Mouse (Mus musculus) bone marrow, adult 2 months (tissue): ENCODE measurements around the gene Pi4k2b. TPM values are rescaled to one million over a fixed set of nuclear protein-coding genes. Genes with fewer than 3 reads are reported as not detected.
A peak's percentile ranks its signal among the peaks of the same experiment; 100 is the strongest.
"Not testable (repeated sequence)": the region's sequence is repeated elsewhere in the genome, so short reads cannot be mapped to it uniquely, and the experiment has no call there.

ENCODE experiments used
- H3K27ac ChIP-seq: fragments of 200-500 bp; 2 replicates; pipeline ENCODE4 v1.5.1; 2012; ENCODE audit warnings: low read depth, mild to moderate bottlenecking, control low read depth, inconsistent platforms, low read length; ENCODE audit not compliant: control insufficient read depth, poor library complexity, insufficient read depth
- H3K4me1 ChIP-seq: fragments of 200-500 bp; 2 replicates; pipeline ENCODE4 v1.6.1; 2011; ENCODE audit warnings: low read length; ENCODE audit not compliant: control insufficient read depth, insufficient read depth
- H3K4me3 ChIP-seq: fragments of 200-500 bp; replicated peaks from 2 replicates; pipeline ENCODE3; 2011; ENCODE audit warnings: mild to moderate bottlenecking, low read depth, low read length, control low read depth; ENCODE audit not compliant: control insufficient read depth
- CTCF ChIP-seq: fragments of 200-500 bp; IDR thresholded peaks from 2 replicates; pipeline ENCODE4 v1.5.1; 2011; ENCODE audit warnings: low read length, control low read depth; ENCODE audit not compliant: control insufficient read depth, insufficient read depth
- POLR2A ChIP-seq: fragments of 200-500 bp; IDR thresholded peaks from 2 replicates; pipeline ENCODE4 v1.6.1; 2011; ENCODE audit warnings: low read depth, mild to moderate bottlenecking, control low read depth, low read length, borderline replicate concordance; ENCODE audit not compliant: control insufficient read depth
- WGBS: fragments of 180-500 bp; shearing (Covaris S2); methylation state at CpG from one replicate; pipeline ENCODE4 v1.1.7; 2018; 5-methylcytosine and 5-hydroxymethylcytosine counted together
- polyA plus RNA-seq: library from polyadenylated mRNA; stranded (reverse); fragments of >200 nt; gene quantifications from 2 replicates; pipeline ENCODE4 v1.2.4, GENCODE M21; 2011; ENCODE audit warnings: low replicate concordance; ENCODE audit not compliant: missing spikeins, insufficient read depth, insufficient read length

The Pi4k2b gene
- polyA plus RNA-seq, 1 experiment: 10.0 TPM

- WGBS: 92% methylated on average over 7 of the region's 7 CpGs
- Histone ChIP-seq H3K4me1 (no peaks in the 10 kb centered on the region), H3K4me3 (no peak overlapping the region), H3K27ac (no peak overlapping the region)
- no peak for TF ChIP-seq CTCF
These were observed 21.2 kb downstream of the Pi4k2b start for GRCm38 (mm10) chr5:52762586-52762985.

- WGBS: 88% methylated on average over 5 of the region's 5 CpGs
- Histone ChIP-seq H3K4me1 (peaks cover 2% of the 10 kb centered on the region; the same call in 1 of the 2 replicates), H3K27ac (no peak overlapping the region), H3K4me3 (no peak overlapping the region)
- TF ChIP-seq CTCF: no peak
- TF ChIP-seq POLR2A: no peak
These were observed 32.9 kb downstream of the Pi4k2b start for GRCm38 (mm10) chr5:52774267-52774666.

- WGBS: 81% methylated on average over 8 of the region's 8 CpGs
- Histone ChIP-seq H3K27ac (no peak within 1 kb of the TSS), H3K4me1 (peaks cover 2% of the 10 kb centered on the region; the same call in 1 of the 2 replicates), H3K4me3 (no peak within 1 kb of the TSS)
- TF ChIP-seq POLR2A: no peak
- TF ChIP-seq CTCF: no peak
These were observed 33.9 kb downstream of the Pi4k2b start, which contains the start of gene Zcchc4 for GRCm38 (mm10) chr5:52775237-52775636. Gene Zcchc4, plus strand, starts transcription at chr5:52775409.

DNA sequence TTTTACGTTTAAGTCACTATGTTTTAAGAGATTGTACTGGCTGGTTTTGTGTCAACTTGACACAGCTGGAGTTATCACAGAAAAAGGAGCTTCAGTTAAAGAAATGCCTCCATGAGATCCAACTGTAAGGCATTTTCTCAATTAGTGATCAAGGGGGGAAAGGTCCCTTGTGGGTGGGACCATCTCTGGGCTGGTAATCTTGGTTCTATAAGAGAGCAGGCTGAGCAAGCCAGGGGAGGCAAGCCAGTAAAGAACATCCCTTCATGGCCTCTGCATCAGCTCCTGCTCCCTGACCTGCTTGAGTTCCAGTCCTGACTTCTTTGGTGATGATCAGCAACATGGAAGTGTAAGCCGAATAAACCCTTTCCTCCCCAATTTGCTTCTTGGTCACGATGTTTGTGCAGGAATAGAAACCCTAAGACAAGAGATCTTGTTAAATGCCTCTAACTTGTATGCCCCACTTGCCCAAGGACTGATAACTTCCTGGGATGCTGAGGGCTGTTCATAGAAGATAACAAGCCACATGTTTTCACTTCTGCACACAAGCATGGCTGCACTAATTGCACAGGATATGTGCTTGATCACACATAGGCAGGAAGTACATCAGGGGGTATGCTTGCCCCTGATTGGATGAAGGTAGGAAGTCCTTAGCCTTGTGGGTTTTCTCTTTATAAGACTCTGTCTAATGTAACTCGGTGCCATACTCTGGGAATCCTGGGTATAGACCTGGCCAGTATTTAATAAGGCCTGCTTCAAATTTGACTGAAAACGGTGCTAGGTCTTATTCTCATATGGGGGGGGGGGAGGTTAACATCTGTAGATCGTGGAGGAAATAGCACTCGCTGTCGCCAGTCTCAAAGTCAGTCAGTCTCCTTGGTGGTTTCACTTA, 35.3 kb downstream of the Pi4k2b start:
- not testable (repeated sequence) for H3K4me1 ChIP-seq, H3K4me3 ChIP-seq, H3K27ac ChIP-seq
- WGBS: 83% methylated on average over 8 of the region's 8 CpGs

DNA sequence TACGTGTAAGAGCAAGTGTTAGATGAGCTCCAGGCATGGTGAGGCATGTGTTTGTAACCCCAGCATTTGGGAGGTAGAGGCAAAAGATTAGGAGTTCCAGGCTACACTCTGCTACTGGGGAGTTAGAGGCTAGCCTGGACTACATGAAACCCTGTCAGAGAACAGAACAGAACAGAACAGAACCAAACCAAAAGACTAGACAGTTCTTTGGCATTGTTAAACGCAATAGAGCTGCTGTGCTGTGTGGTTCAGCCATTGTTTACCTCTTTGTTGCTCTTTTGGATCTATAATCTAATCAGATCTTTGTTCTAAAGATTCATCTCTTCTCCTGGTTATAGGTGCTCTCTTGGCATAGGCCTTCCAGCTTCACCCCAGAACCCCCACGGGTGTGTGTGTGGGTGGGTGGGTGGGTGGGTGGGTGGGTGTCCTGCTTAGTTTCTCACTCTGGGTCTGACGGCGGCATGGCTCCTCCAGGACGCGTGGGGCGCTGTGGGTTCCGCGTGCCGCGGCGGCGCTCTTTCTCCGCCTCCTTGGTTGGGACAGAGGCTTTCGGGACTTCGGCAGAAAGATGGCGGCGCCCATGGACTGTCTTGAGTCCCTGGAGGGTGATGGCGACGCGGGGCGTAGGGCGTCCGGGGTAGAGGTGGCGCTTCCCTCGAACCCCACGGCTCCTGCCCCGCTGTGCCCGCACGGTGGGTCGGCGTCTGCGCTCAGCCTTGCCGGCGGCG, 41.3 kb downstream of the Pi4k2b start:
- TF ChIP-seq CTCF (peak; percentile 81), POLR2A (peak; percentile 71; the same call in 1 of the 2 replicates)
- peaks cover 1% of the 10 kb centered on the region; the same call in 1 of the 2 replicates for H3K4me1 ChIP-seq
- 4% methylated on average over 37 of the region's 37 CpGs for WGBS
- H3K27ac ChIP-seq: peak overlapping the region; percentile 69; the same call in 1 of the 2 replicates
- peak overlapping the region; percentile 92 for H3K4me3 ChIP-seq

DNA sequence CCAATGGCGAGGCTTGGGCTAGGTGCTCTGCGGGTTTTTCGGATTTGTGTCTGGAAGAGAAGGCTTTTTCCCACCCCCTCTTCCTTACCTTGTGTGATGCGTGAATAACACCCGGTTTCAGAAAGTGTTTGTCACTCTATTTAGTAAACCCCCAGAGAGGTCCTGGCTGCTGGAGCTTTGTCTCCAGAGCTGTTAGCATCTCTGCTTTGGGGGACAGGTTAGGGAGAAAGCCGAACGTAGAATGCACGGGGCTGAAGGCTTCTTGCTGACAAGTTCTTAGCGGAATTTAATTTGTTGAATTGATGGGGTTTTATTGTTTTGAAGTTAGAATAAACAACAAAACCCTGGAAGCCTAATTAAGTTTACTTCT, 41.9 kb downstream of the Pi4k2b start:
- TF ChIP-seq POLR2A (no peak), CTCF (no peak)
- WGBS: under 1% methylated on average over 9 of the region's 9 CpGs
- H3K4me1 ChIP-seq: peaks cover 1% of the 10 kb centered on the region; the same call in 1 of the 2 replicates
- peak overlapping the region; percentile 69; the same call in 1 of the 2 replicates for H3K27ac ChIP-seq
- H3K4me3 ChIP-seq: peak overlapping the region; percentile 92

DNA sequence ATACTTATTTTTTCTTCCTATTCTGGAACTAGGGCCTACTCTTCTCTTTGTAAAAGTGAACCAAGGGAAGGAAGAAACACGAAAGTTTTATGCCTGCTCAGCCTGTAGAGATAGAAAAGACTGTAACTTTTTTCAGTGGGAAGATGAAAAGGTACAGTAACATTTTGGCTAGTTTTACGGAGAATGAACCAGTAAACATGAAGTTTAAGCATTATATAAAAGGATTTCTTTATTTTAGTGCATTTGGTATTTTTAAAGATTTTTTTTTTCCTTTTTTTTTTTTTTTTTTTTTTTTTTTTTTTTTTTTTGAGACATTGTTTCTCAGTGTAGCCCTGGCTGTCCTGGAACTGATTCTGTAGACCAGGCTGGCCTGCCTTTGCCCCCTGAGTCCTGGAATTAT, 42.6 kb downstream of the Pi4k2b start:
- peaks cover 1% of the 10 kb centered on the region; the same call in 1 of the 2 replicates for H3K4me1 ChIP-seq
- WGBS: 75% methylated on average over 2 of the region's 2 CpGs
- H3K27ac ChIP-seq: no peak overlapping the region
- H3K4me3 ChIP-seq: no peak overlapping the region
- TF ChIP-seq CTCF: no peak
- TF ChIP-seq POLR2A: no peak

DNA sequence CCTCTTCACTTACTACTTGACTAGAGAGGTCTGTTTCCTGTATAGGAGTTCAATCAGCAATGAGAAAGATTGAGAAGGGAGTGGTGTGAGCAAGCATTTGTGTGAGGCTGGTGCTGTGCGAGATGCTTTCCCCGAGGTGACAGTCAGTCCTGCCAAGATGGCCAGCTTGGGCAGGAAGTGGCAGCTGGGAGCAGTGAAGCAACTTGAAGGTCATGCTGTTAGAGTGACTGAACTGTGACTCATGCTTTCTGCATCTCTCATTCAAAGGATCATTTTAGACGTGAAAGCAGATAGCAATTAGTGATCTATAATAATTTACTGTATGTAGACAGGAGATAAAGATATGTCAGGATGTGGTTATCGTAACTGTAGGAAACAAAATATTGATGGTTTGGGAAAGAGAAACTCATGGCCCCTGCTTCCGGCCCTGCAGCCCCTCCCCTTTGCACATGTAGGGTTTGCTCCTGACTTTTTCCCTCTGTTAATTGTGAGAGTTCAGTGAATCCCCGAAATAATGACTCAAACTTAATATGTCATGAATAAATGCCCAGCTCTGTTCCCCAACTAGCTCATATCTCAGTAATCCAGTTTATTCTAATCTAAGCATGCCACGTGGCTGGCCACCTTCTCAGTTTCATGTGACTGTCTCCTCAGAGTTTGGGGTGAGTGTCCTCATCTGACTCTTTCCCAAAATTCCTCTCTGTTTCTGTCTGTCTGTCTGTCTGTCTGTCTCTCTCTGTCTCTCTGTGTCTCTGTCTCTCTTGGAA, 45.4 kb downstream of the Pi4k2b start:
- Histone ChIP-seq H3K27ac (no peak overlapping the region), H3K4me3 (no peak overlapping the region), H3K4me1 (peaks cover 1% of the 10 kb centered on the region; the same call in 1 of the 2 replicates)
- TF ChIP-seq POLR2A: no peak
- TF ChIP-seq CTCF: no peak
- WGBS: 47% methylated on average over 7 of the region's 7 CpGs
